Mouse (Mus musculus) midbrain, embryonic 15.5 days (tissue): ENCODE measurements around the gene Gm2000. TPM values are rescaled to one million over a fixed set of nuclear protein-coding genes. Genes with fewer than 3 reads are reported as not detected.

Experiments
- ATAC-seq: fragments of 200-750 bp; cut with Nextera tagmentation; replicated peaks from 2 replicates; pipeline ENCODE4 v1.8.0; 2017; ENCODE audit warnings: moderate TSS enrichment
- H3K27ac ChIP-seq: fragments of 300-500 bp; sonication (generic); 2 replicates; pipeline ENCODE4 v1.5.1; 2015; ENCODE audit warnings: mild to moderate bottlenecking, inconsistent platforms
- H3K27me3 ChIP-seq: fragments of 300-500 bp; sonication (generic); replicated peaks from 2 replicates; pipeline ENCODE4 v1.6.1; 2015; ENCODE audit warnings: inconsistent platforms
- H3K36me3 ChIP-seq: fragments of 300-500 bp; sonication (generic); replicated peaks from 2 replicates; pipeline ENCODE4 v1.6.1; 2015; ENCODE audit warnings: inconsistent platforms
- H3K4me1 ChIP-seq: fragments of 300-500 bp; sonication (generic); 2 replicates; pipeline ENCODE4 v1.6.1; 2015; ENCODE audit warnings: inconsistent platforms
- H3K4me2 ChIP-seq: fragments of 300-500 bp; sonication (generic); 2 replicates; pipeline ENCODE4 v1.6.1; 2015; ENCODE audit warnings: inconsistent platforms, mild to moderate bottlenecking, moderate library complexity
- H3K4me3 ChIP-seq: fragments of 300-500 bp; sonication (generic); 2 replicates; pipeline ENCODE4 v1.5.1; 2015; ENCODE audit warnings: mild to moderate bottlenecking, inconsistent platforms
- H3K9ac ChIP-seq: fragments of 300-500 bp; sonication (generic); 2 replicates; pipeline ENCODE4 v1.6.1; 2015; ENCODE audit warnings: mild to moderate bottlenecking, inconsistent platforms
- H3K9me3 ChIP-seq: fragments of 300-500 bp; sonication (generic); 2 replicates; pipeline ENCODE4 v1.6.1; 2016; ENCODE audit warnings: inconsistent platforms
- WGBS: fragments of 180-500 bp; shearing (Covaris S2); methylation state at CpG from one replicate; pipeline ENCODE4 v1.1.7; 2015; ENCODE audit warnings: mixed read lengths; 5-methylcytosine and 5-hydroxymethylcytosine counted together
- polyA plus RNA-seq: library from polyadenylated mRNA; unstranded; fragments of >200 nt; fragmentation: Nextera tagmentation; extraction: Ambion mirVana; gene quantifications from 2 replicates; pipeline ENCODE4 v1.2.1, GENCODE M21; 2015

Gene Gm2000
- polyA plus RNA-seq, 1 experiment from 2014 or later = 464 TPM

DNA sequence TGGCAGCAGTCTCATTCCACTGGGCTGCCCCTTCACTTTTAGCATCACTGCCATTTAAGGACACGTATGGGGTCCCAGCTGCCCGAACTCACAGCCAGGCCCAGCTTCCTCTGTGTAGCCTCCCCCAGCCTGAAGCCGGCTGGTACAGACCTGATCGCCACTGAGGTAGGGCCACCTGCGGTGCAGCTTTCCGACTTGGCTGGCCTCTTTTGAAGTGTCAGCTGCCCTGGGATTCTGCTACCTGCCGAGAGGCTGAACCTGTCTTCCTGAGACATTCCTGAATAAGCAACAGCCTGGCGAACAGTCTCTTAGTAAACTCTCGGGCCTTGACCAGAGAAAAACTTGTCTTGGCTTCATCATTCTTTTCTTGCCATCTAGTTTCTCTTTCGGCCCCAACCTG lies 37.4 kb downstream of the Gm2000 start:
- ATAC-seq = no peak
- WGBS = 37% methylated on average over 10 of the region's 10 CpGs
- H3K9me3 ChIP-seq = no peaks in the 10 kb centered on the region

DNA sequence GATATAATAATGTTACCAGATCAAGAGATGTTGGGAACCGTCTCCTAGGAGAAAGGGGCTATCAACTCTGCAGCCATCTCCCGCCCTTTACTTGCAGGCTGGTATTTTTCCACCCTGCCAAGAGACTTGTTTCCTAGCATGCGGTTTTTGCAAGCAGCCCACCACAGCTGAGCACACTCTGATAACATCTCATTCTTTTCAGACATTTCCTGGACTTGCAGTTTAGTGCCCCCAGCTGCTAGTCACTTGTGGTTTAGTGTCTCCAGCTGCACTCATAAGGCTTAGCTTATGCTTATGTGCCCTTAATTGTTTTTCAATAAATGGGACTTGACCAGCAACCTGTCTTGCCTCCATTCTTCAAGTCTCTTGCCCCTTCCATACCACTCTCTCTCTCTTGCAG lies 42.2 kb downstream of the Gm2000 start:
- no peak for ATAC-seq
- no peaks in the 10 kb centered on the region for H3K36me3 ChIP-seq
- no peak overlapping the region for H3K27ac ChIP-seq
- no peak overlapping the region for H3K9ac ChIP-seq
- H3K9me3 ChIP-seq = no peaks in the 10 kb centered on the region
- no peaks in the 10 kb centered on the region for H3K27me3 ChIP-seq
- 72% methylated on average over 3 of the region's 3 CpGs for WGBS
- no peaks in the 10 kb centered on the region for H3K4me1 ChIP-seq
- H3K4me3 ChIP-seq = no peak overlapping the region
- no peak overlapping the region for H3K4me2 ChIP-seq

More for the DNA sequence above, 37.4 kb downstream of the Gm2000 start:
- Histone ChIP-seq H3K4me2 (no peak overlapping the region), H3K27ac (no peak overlapping the region), H3K9ac (no peak overlapping the region), H3K4me1 (no peaks in the 10 kb centered on the region), H3K27me3 (no peaks in the 10 kb centered on the region), H3K4me3 (no peak overlapping the region), H3K36me3 (no peaks in the 10 kb centered on the region)

DNA sequence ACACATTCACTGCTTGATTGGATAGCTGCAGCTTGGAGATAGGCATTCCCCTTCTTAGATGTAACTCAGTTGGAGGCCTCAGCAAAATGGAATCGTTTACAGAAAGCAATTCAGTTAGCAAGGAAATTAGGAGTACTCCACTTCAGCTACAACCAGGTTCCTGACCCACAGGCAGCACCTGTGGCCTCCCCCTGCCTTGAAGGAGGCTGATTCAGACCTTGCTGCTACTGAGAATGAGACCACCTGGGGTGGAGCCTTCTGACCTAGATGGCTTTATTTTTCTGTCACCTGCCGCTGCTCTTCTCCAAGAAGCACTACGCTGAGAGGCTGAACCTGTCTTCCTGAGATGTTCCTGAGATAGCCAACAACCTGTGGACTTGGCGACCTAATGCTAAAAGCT lies 42.7 kb downstream of the Gm2000 start:
- WGBS = 72% methylated on average over 4 of the region's 4 CpGs
- Histone ChIP-seq H3K27me3 (no peaks in the 10 kb centered on the region), H3K9ac (no peak overlapping the region), H3K36me3 (no peaks in the 10 kb centered on the region), H3K4me1 (no peaks in the 10 kb centered on the region), H3K4me2 (no peak overlapping the region), H3K9me3 (no peaks in the 10 kb centered on the region), H3K4me3 (no peak overlapping the region), H3K27ac (no peak overlapping the region)
- no peak for ATAC-seq

Other genes with a start within 250 kb of the Gm2000 start
- gene Fam163a, start 161.0 kb upstream of the Gm2000 start, polyA plus RNA-seq = 6.5 and 7.5 TPM in 2 replicates
- 0.97 and 1.1 TPM in 2 replicates for gene Tdrd5, start 62.4 kb upstream of the Gm2000 start, polyA plus RNA-seq
- gene Nphs2, start 55.3 kb upstream of the Gm2000 start, polyA plus RNA-seq = 0.93 and 0.95 TPM in 2 replicates
- 0.11 and 0.12 TPM in 2 replicates for gene Axdnd1, start 55.1 kb downstream of the Gm2000 start, polyA plus RNA-seq
- gene Soat1, start 108.3 kb downstream of the Gm2000 start, polyA plus RNA-seq = 9.1 and 9.2 TPM in 2 replicates
- gene Gm10031, start 158.0 kb downstream of the Gm2000 start, polyA plus RNA-seq = 0.38 and 0.45 TPM in 2 replicates
- gene Abl2, start 192.7 kb downstream of the Gm2000 start, polyA plus RNA-seq = 6.8 TPM in 2 replicates